18 mouse cellular contexts compared by ENCODE assay signal in genomic region chr14:119248001-119248607, GRCm38 (mm10).
A peak's percentile ranks its signal among the peaks of the same experiment; 100 is the strongest.
DNase-seq lines count a peak whose midpoint lies in the region; ATAC-seq lines count a peak whose summit lies in the region.
"Had no signal": no experiment of that assay in that cellular context is flagged by ENCODE, and none has a peak within 500 bp of the region (broad histone marks: within the 10 kb centered on the region; RNA-seq: fewer than 3 reads in every experiment).

No protein-coding gene starts in this region.

- no peak overlapping the region for H3K27ac ChIP-seq in intestine, embryonic 16.5 days (ENCODE audit: low read length)
- H3K27ac ChIP-seq: embryonic facial prominence, embryonic 13.5 days; heart, embryonic 10.5 days; hindbrain, embryonic 10.5 days; intestine, embryonic 15.5 days; limb, embryonic 13.5 days had no signal

- H3K4me1 ChIP-seq in intestine, embryonic 16.5 days (ENCODE audit: control insufficient read depth, insufficient read depth, low read length), result no peaks in the 10 kb centered on the region
- H3K4me1 ChIP-seq: embryonic facial prominence, embryonic 13.5 days; heart, embryonic 10.5 days; hindbrain, embryonic 10.5 days; intestine, embryonic 15.5 days had no signal

- H3K27me3 ChIP-seq in intestine, embryonic 16.5 days (replicated peaks; ENCODE audit: control insufficient read depth, insufficient read depth, low read length), result no peaks in the 10 kb centered on the region
- H3K27me3 ChIP-seq: embryonic facial prominence, embryonic 13.5 days; intestine, embryonic 15.5 days; limb, embryonic 13.5 days had no signal

- H3K4me2 ChIP-seq in intestine, embryonic 16.5 days (ENCODE audit: low read depth, low read length), result no peak overlapping the region
- H3K4me2 ChIP-seq: embryonic facial prominence, embryonic 13.5 days; intestine, embryonic 15.5 days; limb, embryonic 13.5 days had no signal

- no peaks in the 10 kb centered on the region for H3K9me3 ChIP-seq in intestine, embryonic 16.5 days (ENCODE audit: control insufficient read depth, low read length)
- H3K9me3 ChIP-seq: embryonic facial prominence, embryonic 13.5 days; heart, embryonic 10.5 days; hindbrain, embryonic 10.5 days; intestine, embryonic 15.5 days; limb, embryonic 13.5 days had no signal

- H3K9ac ChIP-seq in intestine, embryonic 16.5 days (ENCODE audit: low read depth, low read length), result no peak overlapping the region
- H3K9ac ChIP-seq: embryonic facial prominence, embryonic 13.5 days; intestine, embryonic 15.5 days; limb, embryonic 13.5 days had no signal

- H3K4me3 ChIP-seq in intestine, embryonic 16.5 days (ENCODE audit: low read length), result no peak overlapping the region
- H3K4me3 ChIP-seq: embryonic facial prominence, embryonic 13.5 days; heart, embryonic 10.5 days; hindbrain, embryonic 10.5 days; intestine, embryonic 15.5 days; limb, embryonic 13.5 days had no signal

- ATAC-seq in common myeloid progenitor, adult 5-6 weeks (replicated peaks; ENCODE audit: low read depth, poor library complexity, severe bottlenecking), result peak; percentile 76
- ATAC-seq in intestine, embryonic 16.5 days, result no peak
- ATAC-seq: intestine, embryonic 15.5 days had no signal

- DNase-seq in left cerebral cortex, adult 18-20 months (ENCODE audit: low spot score in 2 of 2), result peak; percentile 50 to 60
- no peak for DNase-seq in left cerebral cortex, postnatal 10 days (ENCODE audit: extremely low spot score in 1 of 2, low spot score in 2 of 2)
- peak; percentile 68 to 75 for DNase-seq in layer of hippocampus, adult 8-10 months (ENCODE audit: low spot score in 2 of 2)
- DNase-seq in right cerebral cortex, postnatal 36 days (ENCODE audit: low spot score in 2 of 2), result peak; percentile 55 to 68
- DNase-seq in cerebellum, postnatal 25 days, result no peak
- DNase-seq: cerebellum, adult 9-11 months; kidney, postnatal 14 days; lung, adult 18-20 months; lung, postnatal 4 days; midbrain, embryonic 14.5 days; thymus, adult 18-20 months had no signal

- 80% methylated on average over 16 of the region's 16 CpGs for WGBS in intestine, embryonic 16.5 days

- H3K36me3 ChIP-seq in intestine, embryonic 16.5 days (ENCODE audit: control insufficient read depth, insufficient read depth, low read length), result no peaks in the 10 kb centered on the region
- H3K36me3 ChIP-seq: embryonic facial prominence, embryonic 13.5 days; heart, embryonic 10.5 days; hindbrain, embryonic 10.5 days; intestine, embryonic 15.5 days; limb, embryonic 13.5 days had no signal

- intact Hi-C loops in left cerebral cortex, postnatal 10 days (cut with DNase I), result no loop called here

Comparison
In these comparisons a context has a peak if more than half of its experiments do, and no peak if none do; other contexts are left out.
1. DNase-seq: peak in left cerebral cortex, adult 18-20 months (2 of 2), layer of hippocampus, adult 8-10 months (2 of 2) and right cerebral cortex, postnatal 36 days (2 of 2); none in left cerebral cortex, postnatal 10 days (0 of 2) and cerebellum, postnatal 25 days (0 of 2).